Mouse (Mus musculus): ENCODE data around the gene Gm10447. TPM values are rescaled to one million over a fixed set of nuclear protein-coding genes. Genes with fewer than 3 reads are reported as not detected.

Gene Gm10447
- polyA plus RNA-seq, 1 experiment from 2014 or later, result 0.19 TPM

DNA sequence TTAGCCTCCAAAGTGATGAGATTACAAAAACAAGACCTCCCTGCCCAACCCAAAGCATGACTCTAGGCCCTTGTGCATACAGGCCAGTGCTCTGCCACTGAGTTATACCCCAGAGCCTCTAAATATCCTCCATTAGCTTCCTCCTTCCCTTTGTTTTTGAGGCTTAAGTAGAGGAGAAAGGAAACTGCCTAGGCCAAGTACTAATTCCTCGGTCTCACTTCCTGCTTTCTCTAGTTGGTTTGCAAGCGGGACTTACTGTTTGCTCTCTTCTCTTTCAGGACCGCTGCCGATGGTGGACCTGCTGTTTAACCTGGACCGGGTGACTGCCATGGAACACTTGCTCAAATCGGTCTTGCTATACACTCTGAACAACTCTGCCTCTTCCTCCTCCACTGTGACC is 20.6 kb downstream of the Gm10447 start:
- ATAC-seq (ENCODE audit: low FRiP score) (no peak), DNase-seq (ENCODE audit: low spot score) (no peak)
- Histone ChIP-seq H3K4me1 (replicated peaks; ENCODE audit: control insufficient read depth, insufficient read depth, low read length) (no peaks in the 10 kb centered on the region), H3K4me3 (ENCODE audit: low read depth, low read length) (no peak overlapping the region), H3K27ac (ENCODE audit: low read depth, low read length) (no peak overlapping the region), H3K36me3 (ENCODE audit: control insufficient read depth, insufficient read depth, low read length) (no peaks in the 10 kb centered on the region), H3K9me3 (ENCODE audit: control insufficient read depth, low read length) (no peaks in the 10 kb centered on the region), H3K9ac (ENCODE audit: low read depth, low read length) (no peak overlapping the region), H3K27me3 (ENCODE audit: control insufficient read depth, insufficient read depth, low read length) (no peaks in the 10 kb centered on the region), H3K4me2 (replicated peaks; ENCODE audit: low read depth, low read length) (no peak overlapping the region)
- WGBS, result 89% methylated on average over 6 of the region's 6 CpGs

DNA sequence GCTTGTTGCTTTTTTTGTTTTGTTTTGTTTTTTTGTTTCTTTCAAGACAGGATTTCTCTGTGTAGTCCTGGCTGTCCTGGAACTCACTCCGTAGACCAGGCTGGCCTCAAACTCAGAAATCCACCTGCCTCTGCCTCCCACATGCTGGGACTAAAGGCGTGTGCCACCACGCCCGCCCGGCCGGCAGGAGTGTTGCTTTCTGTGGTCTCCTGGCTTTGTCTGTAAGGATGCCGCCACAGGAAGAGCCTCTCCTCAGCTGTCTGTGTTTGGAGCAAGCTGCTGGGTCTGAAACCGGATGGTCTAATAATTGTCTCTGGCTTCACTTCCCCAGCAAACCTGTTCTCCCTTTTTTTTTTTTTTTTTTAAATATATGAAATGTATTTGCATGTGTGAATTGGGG is 21.4 kb downstream of the Gm10447 start:
- 80% methylated on average over 8 of the region's 8 CpGs for WGBS
- no peak for DNase-seq (ENCODE audit: low spot score)
- no peak overlapping the region for H3K4me3 ChIP-seq (ENCODE audit: low read depth, low read length)

DNA sequence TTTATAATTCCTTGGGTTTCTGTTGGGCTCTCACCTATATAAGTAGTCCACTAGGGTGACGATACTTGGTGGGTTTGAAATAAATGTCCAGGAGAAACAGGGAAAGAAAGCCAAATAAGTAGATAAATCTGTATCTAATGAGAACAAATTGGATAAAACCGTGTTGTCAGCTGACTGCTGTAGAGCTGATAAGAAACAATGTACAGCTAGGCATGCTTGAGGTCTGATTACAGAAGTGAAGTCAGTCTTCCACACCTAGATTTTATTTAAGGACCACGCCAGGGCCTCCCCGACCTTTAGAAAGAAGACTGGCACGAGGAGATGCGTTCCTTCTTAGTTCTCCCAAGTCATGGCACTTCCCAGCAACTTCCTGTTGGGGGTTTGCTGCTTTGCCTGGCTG is 23.9 kb downstream of the Gm10447 start:
- H3K4me1 ChIP-seq (replicated peaks; ENCODE audit: control insufficient read depth, insufficient read depth, low read length), result no peaks in the 10 kb centered on the region
- H3K9ac ChIP-seq (ENCODE audit: low read depth, low read length), result no peak overlapping the region
- no peaks in the 10 kb centered on the region for H3K27me3 ChIP-seq (ENCODE audit: control insufficient read depth, insufficient read depth, low read length)
- 65% methylated on average over 6 of the region's 6 CpGs for WGBS
- H3K27ac ChIP-seq (ENCODE audit: low read depth, low read length), result no peak overlapping the region
- ATAC-seq (ENCODE audit: low FRiP score) (no peak), DNase-seq (ENCODE audit: low spot score) (no peak)
- no peak overlapping the region for H3K4me3 ChIP-seq (ENCODE audit: low read depth, low read length)
- H3K4me2 ChIP-seq (replicated peaks; ENCODE audit: low read depth, low read length), result no peak overlapping the region
- 0 out of 2 replicates have a peak, but pooled peaks cover 4% of the 10 kb centered on the region for H3K36me3 ChIP-seq (ENCODE audit: control insufficient read depth, insufficient read depth, low read length)
- H3K9me3 ChIP-seq (ENCODE audit: control insufficient read depth, low read length), result no peaks in the 10 kb centered on the region

More for the DNA sequence above, 21.4 kb downstream of the Gm10447 start:
- no peaks in the 10 kb centered on the region for H3K4me1 ChIP-seq (replicated peaks; ENCODE audit: control insufficient read depth, insufficient read depth, low read length)
- H3K4me2 ChIP-seq (replicated peaks; ENCODE audit: low read depth, low read length), result no peak overlapping the region
- no peaks in the 10 kb centered on the region for H3K27me3 ChIP-seq (ENCODE audit: control insufficient read depth, insufficient read depth, low read length)
- H3K36me3 ChIP-seq (ENCODE audit: control insufficient read depth, insufficient read depth, low read length), result no peaks in the 10 kb centered on the region
- H3K9ac ChIP-seq (ENCODE audit: low read depth, low read length), result no peak overlapping the region
- H3K27ac ChIP-seq (ENCODE audit: low read depth, low read length), result no peak overlapping the region
- no peaks in the 10 kb centered on the region for H3K9me3 ChIP-seq (ENCODE audit: control insufficient read depth, low read length)
- no peak for ATAC-seq (ENCODE audit: low FRiP score)

- H3K9me3 ChIP-seq (ENCODE audit: control insufficient read depth, low read length), result no peaks in the 10 kb centered on the region
- ATAC-seq (ENCODE audit: low FRiP score) (no peak), DNase-seq (ENCODE audit: low spot score) (no peak)
- H3K4me3 ChIP-seq (ENCODE audit: low read depth, low read length), result peak overlapping the region; percentile 96
- no peak overlapping the region; the same call in 1 of the 2 replicates for H3K27ac ChIP-seq (ENCODE audit: low read depth, low read length)
- WGBS, result 24% methylated on average over 9 of the region's 9 CpGs
- peak overlapping the region; percentile 28 for H3K9ac ChIP-seq (ENCODE audit: low read depth, low read length)
- H3K4me2 ChIP-seq (replicated peaks; ENCODE audit: low read depth, low read length), result peak overlapping the region; percentile 51
- 0 out of 2 replicates have a peak, but pooled peaks cover 4% of the 10 kb centered on the region for H3K36me3 ChIP-seq (ENCODE audit: control insufficient read depth, insufficient read depth, low read length)
- no peaks in the 10 kb centered on the region for H3K4me1 ChIP-seq (replicated peaks; ENCODE audit: control insufficient read depth, insufficient read depth, low read length)
- no peaks in the 10 kb centered on the region for H3K27me3 ChIP-seq (ENCODE audit: control insufficient read depth, insufficient read depth, low read length)
Measured at GRCm38 (mm10) chr11:53431347-53432056, 25.4 kb downstream of the Gm10447 start.

DNA sequence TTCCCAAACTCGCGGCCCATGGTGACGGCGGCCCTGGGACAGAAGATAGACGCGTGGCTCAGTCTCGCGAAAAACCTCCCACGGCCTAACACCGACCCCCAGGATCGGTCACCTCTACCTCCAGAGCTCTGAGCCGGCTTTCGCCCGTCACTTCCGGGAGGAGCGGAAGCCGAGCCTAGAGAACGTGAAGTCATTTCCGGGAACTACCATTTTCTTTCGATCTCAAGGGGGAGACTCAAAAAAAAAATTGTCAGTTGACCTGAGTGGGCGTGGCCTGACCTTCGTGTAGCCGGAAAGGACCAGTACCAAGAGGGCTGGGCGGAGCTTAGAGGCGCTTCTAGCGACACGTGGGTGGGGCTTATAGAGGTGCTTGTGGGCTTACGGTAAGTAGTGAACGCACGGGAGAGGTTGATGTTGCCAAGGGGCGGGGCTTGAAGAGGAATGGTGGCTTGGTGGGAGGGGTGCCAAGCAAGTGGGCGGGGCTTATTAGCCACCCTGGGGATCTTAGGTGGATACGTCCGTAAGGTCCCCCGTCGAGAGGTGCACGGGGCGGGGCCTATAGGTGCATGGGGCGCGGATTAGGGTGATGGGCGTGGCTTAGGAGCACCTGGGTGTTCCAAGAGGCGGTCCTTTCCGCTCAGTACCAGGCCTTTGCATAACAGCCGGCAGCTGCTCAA is 26.1 kb downstream of the Gm10447 start, which contains the start of the genes Uqcrq and Gdf9:
Gene Uqcrq, minus strand, starts transcription at position 162 of the 677 bp plus-strand sequence.
Gene Gdf9, plus strand, starts transcription at position 354 of the 677 bp plus-strand sequence.
- H3K27ac ChIP-seq (ENCODE audit: low read depth, low read length), result no peak within 1 kb of the TSS; the same call in 1 of the 2 replicates
- under 1% methylated on average over 44 of the region's 44 CpGs for WGBS
- ATAC-seq (ENCODE audit: low FRiP score) (peak; percentile 97), DNase-seq (ENCODE audit: low spot score) (peak; percentile 99)
- no peaks in the 10 kb centered on the region for H3K27me3 ChIP-seq (ENCODE audit: control insufficient read depth, insufficient read depth, low read length)
- peak within 1 kb of the TSS; percentile 90 for H3K9ac ChIP-seq (ENCODE audit: low read depth, low read length)
- H3K36me3 ChIP-seq (ENCODE audit: control insufficient read depth, insufficient read depth, low read length), result 0 out of 2 replicates have a peak, but pooled peaks cover 4% of the 10 kb centered on the region
- H3K9me3 ChIP-seq (ENCODE audit: control insufficient read depth, low read length), result no peaks in the 10 kb centered on the region
- H3K4me3 ChIP-seq (ENCODE audit: low read depth, low read length), result peak within 1 kb of the TSS; percentile 96
- peak within 1 kb of the TSS; percentile 74 for H3K4me2 ChIP-seq (replicated peaks; ENCODE audit: low read depth, low read length)
- H3K4me1 ChIP-seq (replicated peaks; ENCODE audit: control insufficient read depth, insufficient read depth, low read length), result no peaks in the 10 kb centered on the region

GRCm38 (mm10) chr11:53430300-53430669 is 26.6 kb downstream of the Gm10447 start:
- DNase-seq (ENCODE audit: low spot score), result no peak
- WGBS, result under 1% methylated on average over 34 of the region's 34 CpGs
- ATAC-seq (ENCODE audit: low FRiP score), result no peak

GRCm38 (mm10) chr11:53429182-53429581 is 27.7 kb downstream of the Gm10447 start:
- ATAC-seq (ENCODE audit: low FRiP score) (no peak), DNase-seq (ENCODE audit: low spot score) (no peak)
- Histone ChIP-seq H3K4me3 (ENCODE audit: low read depth, low read length) (no peak overlapping the region), H3K9me3 (ENCODE audit: control insufficient read depth, low read length) (no peaks in the 10 kb centered on the region), H3K27me3 (ENCODE audit: control insufficient read depth, insufficient read depth, low read length) (no peaks in the 10 kb centered on the region), H3K4me2 (replicated peaks; ENCODE audit: low read depth, low read length) (no peak overlapping the region), H3K9ac (ENCODE audit: low read depth, low read length) (no peak overlapping the region), H3K4me1 (replicated peaks; ENCODE audit: control insufficient read depth, insufficient read depth, low read length) (no peaks in the 10 kb centered on the region), H3K36me3 (ENCODE audit: control insufficient read depth, insufficient read depth, low read length) (0 out of 2 replicates have a peak, but pooled peaks cover 4% of the 10 kb centered on the region), H3K27ac (ENCODE audit: low read depth, low read length) (no peak overlapping the region)

More at GRCm38 (mm10) chr11:53430300-53430669, 26.6 kb downstream of the Gm10447 start:
- H3K36me3 ChIP-seq (ENCODE audit: control insufficient read depth, insufficient read depth, low read length), result 0 out of 2 replicates have a peak, but pooled peaks cover 4% of the 10 kb centered on the region
- peak overlapping the region; percentile 96 for H3K4me3 ChIP-seq (ENCODE audit: low read depth, low read length)
- no peaks in the 10 kb centered on the region for H3K4me1 ChIP-seq (replicated peaks; ENCODE audit: control insufficient read depth, insufficient read depth, low read length)
- H3K9ac ChIP-seq (ENCODE audit: low read depth, low read length), result peak overlapping the region; percentile 90
- H3K9me3 ChIP-seq (ENCODE audit: control insufficient read depth, low read length), result no peaks in the 10 kb centered on the region
- H3K4me2 ChIP-seq (replicated peaks; ENCODE audit: low read depth, low read length), result peak overlapping the region; percentile 74
- H3K27me3 ChIP-seq (ENCODE audit: control insufficient read depth, insufficient read depth, low read length), result no peaks in the 10 kb centered on the region
- H3K27ac ChIP-seq (ENCODE audit: low read depth, low read length), result no peak overlapping the region

DNA sequence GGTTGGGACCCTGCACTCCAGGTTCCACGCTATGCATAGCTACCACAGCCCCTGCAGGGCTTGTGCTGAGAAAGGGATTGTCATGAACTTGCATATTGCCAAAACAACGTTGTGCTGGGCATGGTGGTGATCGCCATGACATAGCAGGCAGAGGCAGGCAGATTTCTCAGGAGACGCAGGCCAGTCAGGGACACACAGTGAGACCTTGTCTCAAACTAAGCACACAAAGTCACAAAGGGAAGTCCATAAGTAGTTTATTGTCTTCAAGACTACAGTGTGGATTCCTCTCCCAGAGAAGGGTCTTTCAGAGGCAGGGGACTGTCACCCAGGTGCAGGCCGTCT is 28.2 kb downstream of the Gm10447 start:
- Histone ChIP-seq H3K9me3 (ENCODE audit: control insufficient read depth, low read length) (no peaks in the 10 kb centered on the region), H3K36me3 (ENCODE audit: control insufficient read depth, insufficient read depth, low read length) (0 out of 2 replicates have a peak, but pooled peaks cover 4% of the 10 kb centered on the region), H3K9ac (ENCODE audit: low read depth, low read length) (no peak overlapping the region), H3K4me2 (replicated peaks; ENCODE audit: low read depth, low read length) (no peak overlapping the region), H3K4me3 (ENCODE audit: low read depth, low read length) (no peak overlapping the region), H3K4me1 (replicated peaks; ENCODE audit: control insufficient read depth, insufficient read depth, low read length) (no peaks in the 10 kb centered on the region), H3K27me3 (ENCODE audit: control insufficient read depth, insufficient read depth, low read length) (no peaks in the 10 kb centered on the region), H3K27ac (ENCODE audit: low read depth, low read length) (no peak overlapping the region)
- DNase-seq (ENCODE audit: low spot score) (no peak), ATAC-seq (ENCODE audit: low FRiP score) (no peak)
- 96% methylated on average over 5 of the region's 5 CpGs for WGBS

Measured in hindbrain, embryonic 11.5 days (tissue).